Mouse (Mus musculus) left cerebral cortex, postnatal 10 days (tissue): ENCODE results near the gene Foxc2. TPM values are rescaled to one million over a fixed set of nuclear protein-coding genes. Genes with fewer than 3 reads are reported as not detected.
A peak's percentile ranks its signal among the peaks of the same experiment; 100 is the strongest.

Experiments used
- DNase-seq, 2 experiments: peaks; one replicate each; pipeline ENCODE4 v3.0.0; 2021 to 2022; ENCODE audit warnings: low spot score in 2 of 2, mixed read lengths in 1 of 2; ENCODE audit errors: extremely low spot score in 1 of 2
- intact Hi-C: fragments of 180-260 bp; cut with DNase I; formaldehyde crosslinking; loops from one replicate; pipeline ENCODE4 v1.15.1; 2025
- total RNA-seq, 2 experiments: library from RNA; stranded (reverse); gene quantifications; 2 replicates each; pipeline ENCODE4 v1.2.3; 2021

Gene Foxc2
- total RNA-seq, 2 experiments from 2014 or later = 2.8 to 3.1 TPM

DNA sequence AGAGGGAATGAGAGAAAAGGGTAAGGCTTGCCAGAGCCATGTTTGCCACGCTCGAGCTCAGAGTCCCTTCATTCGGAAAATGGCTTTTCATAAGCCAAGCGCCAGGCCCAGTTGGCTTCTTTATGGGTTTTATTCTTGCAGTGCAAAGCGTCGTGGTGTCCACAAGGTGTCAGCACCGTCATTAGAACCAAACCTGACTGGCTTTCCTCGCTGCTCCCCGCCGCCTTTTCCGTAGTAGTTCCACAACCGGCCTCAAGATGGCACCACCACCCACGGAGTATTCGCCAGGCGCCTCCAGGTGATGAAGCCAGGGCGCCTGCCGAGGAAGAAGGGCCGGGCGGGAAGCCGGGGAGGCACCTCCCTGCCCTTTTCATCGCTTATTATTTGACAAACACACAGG lies 2.7 kb upstream of the Foxc2 start:
- intact Hi-C loops = loop anchor here (1.0 to 2.0 kb wide), 2 partner anchors 280 to 400 kb away; no protein-coding TSS in a partner anchor
- DNase-seq = peak; percentile 90 to 92

DNA sequence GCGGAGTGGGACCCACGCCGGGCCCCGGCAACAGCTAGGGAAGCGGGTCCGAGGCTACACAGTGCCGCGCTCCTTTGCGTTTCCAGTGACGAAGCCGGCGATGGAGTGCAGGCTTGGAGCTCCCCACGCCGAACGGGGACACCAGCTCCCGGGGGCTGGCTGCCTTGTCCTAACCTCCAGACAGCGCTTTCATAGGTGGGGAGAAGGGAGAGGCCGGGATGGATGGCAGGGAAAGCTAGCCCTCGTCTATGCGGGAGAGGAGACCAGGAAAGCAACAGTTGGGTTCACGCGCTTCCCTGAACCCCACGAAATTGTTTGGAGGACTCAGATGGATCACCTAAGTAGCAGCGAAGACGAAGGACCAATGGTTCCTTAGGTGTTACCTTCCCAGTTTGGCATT lies 835 bp upstream of the Foxc2 start:
- intact Hi-C loops = loop anchor here (5.0 kb wide), 1 partner anchor 33 kb away; the partner anchor contains the start of gene Foxf1

DNA sequence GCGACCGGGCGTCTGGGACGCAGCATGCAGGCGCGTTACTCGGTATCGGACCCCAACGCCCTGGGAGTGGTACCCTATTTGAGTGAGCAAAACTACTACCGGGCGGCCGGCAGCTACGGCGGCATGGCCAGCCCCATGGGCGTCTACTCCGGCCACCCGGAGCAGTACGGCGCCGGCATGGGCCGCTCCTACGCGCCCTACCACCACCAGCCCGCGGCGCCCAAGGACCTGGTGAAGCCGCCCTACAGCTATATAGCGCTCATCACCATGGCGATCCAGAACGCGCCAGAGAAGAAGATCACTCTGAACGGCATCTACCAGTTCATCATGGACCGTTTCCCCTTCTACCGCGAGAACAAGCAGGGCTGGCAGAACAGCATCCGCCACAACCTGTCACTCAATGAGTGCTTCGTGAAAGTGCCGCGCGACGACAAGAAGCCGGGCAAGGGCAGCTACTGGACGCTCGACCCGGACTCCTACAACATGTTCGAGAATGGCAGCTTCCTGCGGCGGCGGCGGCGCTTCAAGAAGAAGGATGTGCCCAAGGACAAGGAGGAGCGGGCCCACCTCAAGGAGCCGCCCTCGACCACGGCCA lies 717 bp downstream of the Foxc2 start:
- peak in 1 of 2 experiments; percentile 42 for DNase-seq
- intact Hi-C loops = loop anchor here (5.0 kb wide), 1 partner anchor 34 kb away; the partner anchor contains the start of gene Foxf1

More for the DNA sequence above, 835 bp upstream of the Foxc2 start:
- DNase-seq = peak in 1 of 2 experiments; percentile 26

- intact Hi-C loops = loop anchor here (5.0 kb wide), 1 partner anchor 35 kb away; the partner anchor contains the start of gene Foxf1
- DNase-seq = peak in 1 of 2 experiments; percentile 36
Observed at GRCm38 (mm10) chr8:121117186-121117651, 1.2 kb downstream of the Foxc2 start.

- intact Hi-C loops = loop anchor here (5.0 kb wide), 1 partner anchor 36 kb away; the partner anchor contains the start of gene Foxf1
- DNase-seq = peak in 1 of 2 experiments; percentile 22
Observed at GRCm38 (mm10) chr8:121117906-121118305, 1.9 kb downstream of the Foxc2 start.

DNA sequence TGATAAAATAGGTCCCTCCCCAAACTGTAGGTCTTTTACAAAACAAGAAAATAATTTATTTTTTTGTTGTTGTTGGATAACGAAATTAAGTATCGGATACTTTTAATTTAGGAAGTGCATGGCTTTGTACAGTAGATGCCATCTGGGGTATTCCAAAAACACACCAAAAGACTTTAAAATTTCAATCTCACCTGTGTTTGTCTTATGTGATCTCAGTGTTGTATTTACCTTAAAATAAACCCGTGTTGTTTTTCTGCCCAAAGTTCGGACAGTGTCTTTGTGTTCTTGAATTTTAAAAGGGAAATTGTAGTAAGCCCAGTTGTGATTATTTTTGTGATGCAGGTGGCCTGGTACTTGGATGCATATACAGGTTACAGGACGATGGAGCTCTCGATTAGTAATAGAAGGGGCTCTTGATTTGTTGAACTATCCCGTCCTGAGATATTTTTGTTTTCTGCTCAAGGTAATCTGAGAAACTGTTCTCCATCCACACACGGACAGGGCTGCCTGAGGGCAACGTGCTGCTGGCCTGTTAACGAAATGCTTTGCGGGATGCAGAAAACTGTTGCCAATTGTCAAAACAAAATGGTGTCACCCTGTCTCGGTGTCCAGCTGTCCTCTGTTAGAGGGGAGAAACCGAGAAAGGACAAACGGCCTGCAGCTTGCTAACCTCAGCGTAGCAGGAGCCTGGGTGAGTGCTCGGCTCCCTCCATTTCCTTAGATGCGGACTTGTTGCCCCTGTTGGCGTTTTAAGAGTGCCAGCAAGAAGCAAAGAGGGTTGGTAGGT lies 2.9 kb downstream of the Foxc2 start:
- intact Hi-C loops = loop anchor here (5.0 kb wide), 1 partner anchor 37 kb away; the partner anchor contains the start of gene Foxf1
- no peak for DNase-seq

DNA sequence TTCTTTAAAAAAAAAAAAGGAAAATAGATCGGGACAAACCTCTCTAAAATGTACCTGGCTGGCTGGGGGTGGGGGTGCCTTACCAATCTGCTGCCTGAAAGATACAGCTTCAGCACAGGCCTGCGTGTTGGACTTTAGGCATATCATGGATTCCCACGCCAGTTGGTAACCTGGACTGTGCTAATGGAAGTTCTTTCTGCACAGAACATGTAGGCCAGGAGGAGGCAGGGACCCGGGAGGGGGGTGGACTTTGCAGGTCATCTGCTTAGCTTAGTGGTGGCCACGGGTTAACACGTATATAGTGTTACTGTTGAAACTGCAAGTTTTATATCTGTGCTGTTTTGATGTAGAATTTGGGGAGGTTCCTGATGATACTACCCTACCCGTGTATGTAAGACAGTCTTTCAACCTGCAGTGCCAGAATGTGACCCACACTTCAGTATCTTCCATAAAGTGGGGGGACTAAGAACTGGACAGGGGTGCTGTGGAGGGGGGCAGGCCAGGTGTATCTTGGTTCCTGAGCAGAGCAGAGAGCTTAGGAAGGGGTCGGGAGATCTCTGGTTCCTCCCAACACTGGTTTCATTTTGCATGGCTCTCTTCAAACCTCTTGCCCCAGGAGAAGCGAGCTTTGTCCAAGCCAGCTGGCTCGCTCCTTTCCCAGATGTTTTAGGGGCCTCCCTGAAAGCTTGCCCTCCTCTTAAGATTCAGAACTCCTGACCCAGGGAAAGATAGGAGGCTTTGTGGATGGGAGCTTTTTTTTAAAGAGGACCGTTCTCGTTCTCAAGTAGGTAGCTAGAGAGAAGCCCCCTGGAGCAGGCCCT lies 3.9 kb downstream of the Foxc2 start:
- no peak for DNase-seq
- intact Hi-C loops = loop anchor here (5.0 to 10.0 kb wide), 2 partner anchors 38 to 165 kb away; partner anchors contain the start of gene Foxf1

GRCm38 (mm10) chr8:121120456-121121419 lies 4.8 kb downstream of the Foxc2 start:
- intact Hi-C loops = loop anchor here (10.0 kb wide), 1 partner anchor 164 kb away; no protein-coding TSS in a partner anchor
- no peak for DNase-seq

DNA sequence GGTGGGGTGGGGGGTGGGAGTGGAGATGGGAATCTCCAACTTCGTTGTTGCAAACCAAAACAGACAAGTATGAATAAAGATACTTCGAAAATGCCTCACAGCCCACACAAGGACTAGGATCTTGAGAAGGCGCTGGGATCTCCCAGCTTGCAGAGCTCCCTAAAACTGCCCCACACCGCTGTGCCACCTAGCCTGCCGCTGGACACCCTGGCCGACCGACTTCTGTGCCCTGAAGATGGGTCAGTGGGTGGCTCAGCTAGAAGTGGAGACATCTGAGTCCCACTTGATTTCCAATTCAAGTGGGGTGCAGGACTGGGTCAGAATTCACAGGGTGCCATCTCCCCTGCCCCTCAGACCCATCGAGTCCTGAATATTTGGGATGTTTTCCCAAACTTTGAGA lies 5.7 kb downstream of the Foxc2 start:
- intact Hi-C loops = loop anchor here (10.0 kb wide), 1 partner anchor 163 kb away; no protein-coding TSS in a partner anchor
- no peak for DNase-seq

GRCm38 (mm10) chr8:121122368-121122767 lies 6.4 kb downstream of the Foxc2 start:
- intact Hi-C loops = loop anchor here (10.0 kb wide), 1 partner anchor 162 kb away; no protein-coding TSS in a partner anchor
- no peak for DNase-seq

GRCm38 (mm10) chr8:121123113-121123512 lies 7.1 kb downstream of the Foxc2 start:
- intact Hi-C loops = loop anchor here (10.0 kb wide), 1 partner anchor 162 kb away; no protein-coding TSS in a partner anchor
- DNase-seq = no peak

DNA sequence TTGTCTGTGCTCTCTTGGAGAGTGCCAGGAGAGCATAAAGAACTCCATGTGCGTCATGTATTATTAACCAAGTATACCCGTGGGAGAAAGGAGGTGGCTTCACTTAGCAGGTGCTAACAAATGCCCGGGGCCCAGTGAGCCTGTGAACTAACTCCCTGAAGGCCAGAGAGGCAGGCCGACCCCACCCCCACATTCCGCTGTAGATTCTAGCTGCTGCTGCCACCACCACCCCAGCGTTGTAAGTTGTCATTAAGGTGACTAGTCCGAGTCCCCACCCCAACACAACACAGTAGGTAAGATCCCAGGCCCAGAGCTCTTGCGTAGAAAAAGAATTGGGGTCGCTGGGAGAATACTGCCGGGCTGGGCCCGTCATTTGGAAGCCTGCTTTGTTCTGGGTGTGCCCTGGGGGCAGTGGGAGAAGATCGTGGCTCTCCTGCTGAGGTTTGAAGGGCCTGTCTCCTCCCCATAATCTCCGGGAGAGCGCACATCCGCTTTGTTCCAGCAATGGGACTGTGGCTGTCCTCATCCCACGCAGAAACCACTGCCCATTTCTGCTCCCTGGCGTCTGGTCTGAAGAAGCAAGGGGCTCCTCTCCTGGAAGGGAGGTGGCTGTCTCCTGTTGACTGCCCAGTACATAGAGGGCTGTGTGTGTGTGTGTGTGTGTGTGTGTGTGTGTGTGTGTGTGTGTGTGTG lies 8.7 kb downstream of the Foxc2 start:
- DNase-seq = peak in 1 of 2 experiments; percentile 30
- intact Hi-C loops = loop anchor here (10.0 kb wide), 1 partner anchor 160 kb away; no protein-coding TSS in a partner anchor

DNA sequence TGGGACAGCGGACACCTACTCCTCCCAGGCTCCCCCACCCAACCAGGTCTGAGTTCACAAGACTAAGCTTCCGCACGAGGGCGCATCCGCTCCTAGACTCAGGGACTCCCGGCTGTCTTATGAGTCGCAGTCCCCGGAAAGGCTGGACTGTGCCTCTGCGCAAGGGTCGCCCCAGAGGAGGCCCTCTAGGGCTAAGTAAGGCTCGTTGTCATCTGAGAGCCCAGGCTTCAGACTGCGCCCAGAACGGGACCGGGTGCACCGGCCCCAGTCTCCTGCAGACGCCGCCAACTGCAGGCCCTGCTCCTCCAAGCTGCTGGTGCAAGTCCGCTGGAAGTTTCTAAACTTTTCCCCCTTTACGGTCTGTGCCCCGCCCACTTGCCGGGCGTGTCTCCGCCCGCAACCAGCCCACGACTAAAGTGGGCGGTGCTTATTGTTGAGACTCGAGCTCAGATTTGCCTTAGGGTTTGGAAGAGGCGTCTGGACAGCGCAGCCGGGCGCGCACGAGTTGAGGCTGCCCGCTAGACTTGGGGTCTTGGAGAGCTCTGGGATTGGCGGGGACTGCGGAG lies 9.4 kb downstream of the Foxc2 start:
- peak in 1 of 2 experiments; percentile 84 for DNase-seq
- intact Hi-C loops = loop anchor here (10.0 kb wide), 1 partner anchor 159 kb away; no protein-coding TSS in a partner anchor

- no peak for DNase-seq
- intact Hi-C loops = loop anchor here (10.0 kb wide), 1 partner anchor 159 kb away; no protein-coding TSS in a partner anchor
Observed at GRCm38 (mm10) chr8:121126191-121126590, 10.2 kb downstream of the Foxc2 start.

GRCm38 (mm10) chr8:121126694-121127093 lies 10.7 kb downstream of the Foxc2 start:
- DNase-seq = no peak
- intact Hi-C loops = loop anchor here (10.0 kb wide), 1 partner anchor 158 kb away; no protein-coding TSS in a partner anchor

GRCm38 (mm10) chr8:121127291-121127701 lies 11.3 kb downstream of the Foxc2 start:
- intact Hi-C loops = loop anchor here (10.0 kb wide), 1 partner anchor 158 kb away; no protein-coding TSS in a partner anchor
- DNase-seq = no peak
